Mouse (Mus musculus) gastrocnemius, adult 18-20 months (tissue): ENCODE measurements around the gene Cdk14. TPM values are rescaled to one million over a fixed set of nuclear protein-coding genes. Genes with fewer than 3 reads are reported as not detected.
A peak's percentile ranks its signal among the peaks of the same experiment; 100 is the strongest.

Source experiments
- DNase-seq: peaks from one replicate; pipeline ENCODE4 v3.0.0; 2021; ENCODE audit warnings: low spot score
- total RNA-seq, 2 experiments: library from RNA; stranded (reverse); gene quantifications; 2 replicates each; pipeline ENCODE4 v1.2.3; 2021

The Cdk14 gene
- total RNA-seq, 2 experiments from 2014 or later, result 2.8 to 2.9 TPM

- DNase-seq, result peak; percentile 22
Observed at GRCm38 (mm10) chr5:5320506-5321181, 99.5 kb downstream of the Cdk14 start.

- no peak for DNase-seq
Observed at GRCm38 (mm10) chr5:5319824-5320505, 100.1 kb downstream of the Cdk14 start.

GRCm38 (mm10) chr5:5314270-5314669 lies 105.8 kb downstream of the Cdk14 start:
- no peak for DNase-seq

- no peak for DNase-seq
Observed at GRCm38 (mm10) chr5:5313195-5313760, 106.8 kb downstream of the Cdk14 start.

- DNase-seq, result no peak
Observed at GRCm38 (mm10) chr5:5305286-5305685, 114.8 kb downstream of the Cdk14 start.

- no peak for DNase-seq
Observed at GRCm38 (mm10) chr5:5303102-5303670, 116.9 kb downstream of the Cdk14 start.

- no peak for DNase-seq
Observed at GRCm38 (mm10) chr5:5301571-5302079, 118.5 kb downstream of the Cdk14 start.

- no peak for DNase-seq
Observed at GRCm38 (mm10) chr5:5300998-5301397, 119.1 kb downstream of the Cdk14 start.

GRCm38 (mm10) chr5:5300290-5300689 lies 119.8 kb downstream of the Cdk14 start:
- DNase-seq, result no peak

- no peak for DNase-seq
Observed at GRCm38 (mm10) chr5:5297222-5297621, 122.9 kb downstream of the Cdk14 start.

- DNase-seq, result no peak
Observed at GRCm38 (mm10) chr5:5296773-5297172, 123.3 kb downstream of the Cdk14 start.

GRCm38 (mm10) chr5:5292830-5293542 lies 127.1 kb downstream of the Cdk14 start:
- DNase-seq, result no peak

GRCm38 (mm10) chr5:5291321-5291991 lies 128.7 kb downstream of the Cdk14 start:
- no peak for DNase-seq

GRCm38 (mm10) chr5:5290714-5291113 lies 129.4 kb downstream of the Cdk14 start:
- no peak for DNase-seq

- DNase-seq, result no peak
Observed at GRCm38 (mm10) chr5:5285876-5286275, 134.2 kb downstream of the Cdk14 start.

GRCm38 (mm10) chr5:5284531-5284930 lies 135.6 kb downstream of the Cdk14 start:
- no peak for DNase-seq

- no peak for DNase-seq
Observed at GRCm38 (mm10) chr5:5283756-5284430, 136.2 kb downstream of the Cdk14 start.

- DNase-seq, result no peak
Observed at GRCm38 (mm10) chr5:5282425-5282824, 137.7 kb downstream of the Cdk14 start.

GRCm38 (mm10) chr5:5275321-5275720 lies 144.8 kb downstream of the Cdk14 start:
- no peak for DNase-seq

GRCm38 (mm10) chr5:5274318-5274717 lies 145.8 kb downstream of the Cdk14 start:
- no peak for DNase-seq

GRCm38 (mm10) chr5:5266787-5267126 lies 153.4 kb downstream of the Cdk14 start:
- DNase-seq, result no peak
